24 mouse cellular contexts compared by ENCODE assay signal in genomic region chr7:80002353-80003055, GRCm38 (mm10). TPM values are rescaled to one million over a fixed set of nuclear protein-coding genes. Genes with fewer than 3 reads are reported as not detected.
A peak's percentile ranks its signal among the peaks of the same experiment; 100 is the strongest.
DNase-seq lines count a peak whose midpoint lies in the region; ATAC-seq and TF ChIP-seq lines count a peak whose summit lies in the region.
"Had no signal": no experiment of that assay in that cellular context is flagged by ENCODE, and none has a peak within 500 bp of the region (broad histone marks: within the 10 kb centered on the region; RNA-seq: fewer than 3 reads in every experiment).

No protein-coding gene starts in this region.

- H3K9ac ChIP-seq in intestine, postnatal 0 days (ENCODE audit: low read depth, low read length) = no peak overlapping the region
- H3K9ac ChIP-seq: heart, embryonic 13.5 days; hindbrain, embryonic 12.5 days; liver, embryonic 13.5 days had no signal

- H3K27me3 ChIP-seq in intestine, postnatal 0 days (replicated peaks; ENCODE audit: control insufficient read depth, insufficient read depth, low read length) = no peaks in the 10 kb centered on the region
- H3K27me3 ChIP-seq: hindbrain, embryonic 12.5 days had no signal

- DNase-seq in left cerebral cortex, postnatal 4 days = peak; percentile 75
- no peak for DNase-seq in left cerebral cortex, adult 9 months (ENCODE audit: low spot score in 2 of 2)
- DNase-seq in brain, embryonic 14.5 days (ENCODE audit: low read depth) = peak; percentile 67
- DNase-seq in cerebellum, adult 18-20 months = peak; percentile 23 to 30
- peak; percentile 82 to 87 for DNase-seq in cerebellum, postnatal 14 days
- DNase-seq in heart, adult 18-20 months = no peak
- DNase-seq: adrenal gland, adult 8-10 months; gastrocnemius, postnatal 25 days; heart, adult 2 months; heart, postnatal 14 days; kidney, adult 9 months; kidney, postnatal 25 days; liver, embryonic 13.5 days; lung, adult 2 months; right cerebral cortex, postnatal 14 days; thymus, adult 2 months; thymus, postnatal 4 days had no signal

- TF ChIP-seq CTCF in brain, embryonic 14.5 days (IDR thresholded peaks at IDR 0.05; ENCODE audit: borderline replicate concordance, extremely low read depth, insufficient read depth, insufficient read length) = no peak
- TF ChIP-seq CTCF in intestine, postnatal 0 days (IDR thresholded peaks at IDR 0.05; ENCODE audit: low read depth) = no peak

- intact Hi-C loops in left cerebral cortex, postnatal 4 days (cut with DNase I) = no loop called here

- ATAC-seq in intestine, postnatal 0 days = no peak
- ATAC-seq: activated CD4-positive, CD25-positive, alpha-beta regulatory T cell, adult 4 months; forebrain, embryonic 16.5 days had no signal

- WGBS in intestine, postnatal 0 days = 86% methylated on average over 11 of the region's 11 CpGs

- H3K9me3 ChIP-seq in intestine, postnatal 0 days (ENCODE audit: control insufficient read depth) = no peaks in the 10 kb centered on the region
- H3K9me3 ChIP-seq: heart, embryonic 13.5 days; hindbrain, embryonic 12.5 days; liver, embryonic 13.5 days; megakaryocyte, embryonic 14.5 days had no signal

- H3K36me3 ChIP-seq in intestine, postnatal 0 days (ENCODE audit: control insufficient read depth, insufficient read depth) = no peaks in the 10 kb centered on the region
- H3K36me3 ChIP-seq: heart, embryonic 13.5 days; hindbrain, embryonic 12.5 days; liver, embryonic 13.5 days had no signal

- no peak overlapping the region for H3K27ac ChIP-seq in intestine, postnatal 0 days (ENCODE audit: low read depth, low read length)
- H3K27ac ChIP-seq: heart, adult 2 months; heart, embryonic 13.5 days; hindbrain, embryonic 12.5 days; liver, embryonic 13.5 days; stomach, postnatal 0 days had no signal

- no peak overlapping the region for H3K4me2 ChIP-seq in intestine, postnatal 0 days (replicated peaks; ENCODE audit: low read depth)
- H3K4me2 ChIP-seq: heart, embryonic 13.5 days; hindbrain, embryonic 12.5 days; liver, embryonic 13.5 days had no signal

- TF ChIP-seq POLR2A in brain, embryonic 14.5 days (IDR thresholded peaks at IDR 0.05; ENCODE audit: borderline replicate concordance, extremely low read depth, insufficient read depth, insufficient read length, poor library complexity, severe bottlenecking) = no peak

- no peak overlapping the region for H3K4me3 ChIP-seq in intestine, postnatal 0 days (ENCODE audit: low read depth, low read length)
- H3K4me3 ChIP-seq: heart, adult 2 months; heart, embryonic 13.5 days; hindbrain, embryonic 12.5 days; liver, embryonic 13.5 days; megakaryocyte, embryonic 14.5 days had no signal

- H3K4me1 ChIP-seq in intestine, postnatal 0 days (replicated peaks; ENCODE audit: control insufficient read depth, insufficient read depth, low read length) = no peaks in the 10 kb centered on the region
- H3K4me1 ChIP-seq: heart, embryonic 13.5 days; hindbrain, embryonic 12.5 days; liver, embryonic 13.5 days had no signal

RNA-seq across cellular contexts. Expression of gene Zfp710, which starts 22.1 kb away (rescaled TPM):
- total RNA-seq in left cerebral cortex, postnatal 4 days (2021) = 10 to 100 TPM; 19.3 to 23.7 TPM
- 34.8 and 36.1 TPM in 2 replicates for polyA plus RNA-seq in brain, embryonic 14.5 days (2012; rRNA removed)
- 10 to 100 TPM; 21.6 to 22.4 TPM for total RNA-seq in heart, adult 18-20 months (2021)
- polyA plus RNA-seq in intestine, postnatal 0 days (2015; fragmentation: Nextera tagmentation; extraction: Ambion mirVana) = 8.5 and 9.4 TPM in 2 replicates

Comparison
In these comparisons a context has a peak if more than half of its experiments do, and no peak if none do; other contexts are left out.
1. DNase-seq: peak in left cerebral cortex, postnatal 4 days (single experiment), brain, embryonic 14.5 days (single experiment), cerebellum, adult 18-20 months (2 of 2) and cerebellum, postnatal 14 days (2 of 2); none in left cerebral cortex, adult 9 months (0 of 2) and heart, adult 18-20 months (0 of 2).